Mouse (Mus musculus): ENCODE measurements around the gene Lrrn4cl. TPM values are rescaled to one million over a fixed set of nuclear protein-coding genes. Genes with fewer than 3 reads are reported as not detected.
A peak's percentile ranks its signal among the peaks of the same experiment; 100 is the strongest.
"Not testable (repeated sequence)": the region's sequence is repeated elsewhere in the genome, so short reads cannot be mapped to it uniquely, and the experiment has no call there.

Lrrn4cl gene
- polyA plus RNA-seq, 1 experiment from 2014 or later, result 1.3 TPM

GRCm38 (mm10) chr19:8892829-8893766 is 42.5 kb downstream of the Lrrn4cl start, which contains the start of gene Ints5:
TSS of gene Ints5 (plus strand) at chr19:8893005.
- Histone ChIP-seq H3K4me3 (replicated peaks) (peak within 1 kb of the TSS; percentile 79), H3K27ac (peak within 1 kb of the TSS; percentile 91), H3K9ac (peak within 1 kb of the TSS; percentile 96), H3K9me3 (replicated peaks) (no peaks in the 10 kb centered on the region), H3K27me3 (no peaks in the 10 kb centered on the region), H3K4me1 (peaks cover 36% of the 10 kb centered on the region), H3K36me3 (peaks cover 43% of the 10 kb centered on the region), H3K4me2 (peak within 1 kb of the TSS; percentile 80)
- peak; percentile 63 for ATAC-seq (replicated peaks; ENCODE audit: low FRiP score)
- 2% methylated on average over 54 of the region's 54 CpGs for WGBS

- Histone ChIP-seq H3K4me2 (no peak overlapping the region), H3K27me3 (no peaks in the 10 kb centered on the region), H3K9me3 (replicated peaks) (no peaks in the 10 kb centered on the region), H3K27ac (no peak overlapping the region), H3K4me1 (peaks cover 43% of the 10 kb centered on the region), H3K4me3 (replicated peaks) (no peak overlapping the region), H3K9ac (no peak overlapping the region), H3K36me3 (peaks cover 42% of the 10 kb centered on the region)
- WGBS, result 91% methylated on average over 9 of the region's 9 CpGs
- no peak for ATAC-seq (replicated peaks; ENCODE audit: low FRiP score)
These were observed 44.9 kb downstream of the Lrrn4cl start for GRCm38 (mm10) chr19:8895397-8895960.

GRCm38 (mm10) chr19:8896231-8896630 is 45.7 kb downstream of the Lrrn4cl start:
- not testable (repeated sequence) for H3K4me2 ChIP-seq; H3K4me3 ChIP-seq (replicated peaks); H3K9me3 ChIP-seq (replicated peaks); H3K9ac ChIP-seq; H3K27ac ChIP-seq; H3K27me3 ChIP-seq; ATAC-seq (replicated peaks; ENCODE audit: low FRiP score)
- H3K36me3 ChIP-seq, result peaks cover 42% of the 10 kb centered on the region
- H3K4me1 ChIP-seq, result peaks cover 43% of the 10 kb centered on the region
- WGBS, result 87% methylated on average over 5 of the region's 5 CpGs

DNA sequence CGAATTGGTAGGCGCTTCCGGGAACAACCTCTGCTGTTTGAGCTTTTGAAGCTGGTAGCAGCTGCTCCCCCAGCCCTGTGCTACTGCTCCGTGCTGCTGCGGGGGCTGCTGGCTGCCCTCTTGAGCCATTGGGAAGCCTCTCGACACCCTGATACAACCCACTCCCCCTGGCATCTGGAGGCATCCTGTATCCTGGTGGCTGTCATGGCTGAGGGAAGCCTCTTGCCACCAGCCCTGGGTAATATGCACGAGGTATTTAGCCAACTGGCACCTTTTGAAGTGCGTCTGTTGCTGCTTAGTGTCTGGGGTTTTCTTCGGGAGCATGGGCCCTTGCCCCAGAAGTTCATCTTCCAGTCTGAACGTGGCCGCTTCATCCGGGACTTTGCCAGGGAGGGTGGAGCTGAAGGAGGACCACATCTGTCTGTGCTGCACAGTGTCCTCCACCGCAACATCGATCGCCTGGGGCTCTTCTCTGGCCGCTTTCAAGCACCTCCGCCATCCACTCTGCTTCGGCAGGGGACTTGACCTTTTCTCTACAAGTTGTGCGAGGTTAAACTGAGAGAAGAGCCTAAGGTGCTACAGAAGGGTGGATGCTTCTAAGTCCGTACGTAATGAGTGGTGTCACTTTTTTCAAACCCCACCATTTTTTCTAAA is 46.8 kb downstream of the Lrrn4cl start:
- peak overlapping the region; percentile 63 for H3K4me2 ChIP-seq
- not testable (repeated sequence) for H3K27me3 ChIP-seq; H3K9me3 ChIP-seq (replicated peaks)
- H3K9ac ChIP-seq, result peak overlapping the region; percentile 46
- H3K4me1 ChIP-seq, result peaks cover 43% of the 10 kb centered on the region
- H3K27ac ChIP-seq, result peak overlapping the region; percentile 93
- peak overlapping the region; percentile 71 for H3K4me3 ChIP-seq (replicated peaks)
- peaks cover 46% of the 10 kb centered on the region for H3K36me3 ChIP-seq
- ATAC-seq (replicated peaks; ENCODE audit: low FRiP score), result peak; percentile 47
- 19% methylated on average over 21 of the region's 21 CpGs for WGBS

- peak; percentile 98 for ATAC-seq (replicated peaks; ENCODE audit: low FRiP score)
These were observed 47.4 kb downstream of the Lrrn4cl start, which contains the start of gene Ganab for GRCm38 (mm10) chr19:8897865-8898495. TSS of gene Ganab (plus strand) at chr19:8898071.

DNA sequence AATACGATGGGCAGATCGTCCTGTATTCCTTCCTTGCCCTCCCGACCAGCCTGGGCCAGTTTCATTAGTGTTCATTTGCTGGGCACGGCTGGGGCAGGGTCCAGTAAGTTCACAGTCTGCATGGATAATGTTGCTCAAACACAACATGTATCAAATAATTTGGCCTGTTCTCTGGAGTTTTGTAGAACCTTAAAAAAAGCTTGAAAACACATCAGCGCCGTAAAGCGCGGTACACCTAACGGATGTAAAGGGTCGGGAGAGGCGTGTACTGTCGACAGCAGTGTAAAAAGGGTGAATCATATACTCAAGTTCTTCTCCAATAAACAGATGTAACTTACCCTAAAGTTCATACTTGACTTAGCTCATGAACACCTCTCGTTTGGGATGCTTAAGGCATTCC is 48.0 kb downstream of the Lrrn4cl start:
- WGBS, result 3% methylated on average over 13 of the region's 13 CpGs

More at GRCm38 (mm10) chr19:8897865-8898495, 47.4 kb downstream of the Lrrn4cl start, which contains the start of gene Ganab:
- peak within 1 kb of the TSS; percentile 86 for H3K9ac ChIP-seq
- peak within 1 kb of the TSS; percentile 63 for H3K4me2 ChIP-seq
- H3K27ac ChIP-seq, result peak within 1 kb of the TSS; percentile 93
- no peaks in the 10 kb centered on the region for H3K27me3 ChIP-seq
- H3K4me1 ChIP-seq, result peaks cover 40% of the 10 kb centered on the region
- H3K4me3 ChIP-seq (replicated peaks), result peak within 1 kb of the TSS; percentile 71
- under 1% methylated on average over 53 of the region's 53 CpGs for WGBS
- no peaks in the 10 kb centered on the region for H3K9me3 ChIP-seq (replicated peaks)
- peaks cover 51% of the 10 kb centered on the region for H3K36me3 ChIP-seq

GRCm38 (mm10) chr19:8899079-8899478 is 48.5 kb downstream of the Lrrn4cl start:
- Histone ChIP-seq H3K27ac (no peak overlapping the region), H3K27me3 (no peaks in the 10 kb centered on the region), H3K36me3 (peaks cover 62% of the 10 kb centered on the region), H3K9ac (peak overlapping the region; percentile 86), H3K4me3 (replicated peaks) (peak overlapping the region; percentile 71), H3K4me1 (peaks cover 31% of the 10 kb centered on the region), H3K9me3 (replicated peaks) (no peaks in the 10 kb centered on the region), H3K4me2 (peak overlapping the region; percentile 63)
- WGBS, result 22% methylated on average over 3 of the region's 3 CpGs
- ATAC-seq (replicated peaks; ENCODE audit: low FRiP score), result no peak

More for the DNA sequence above, 48.0 kb downstream of the Lrrn4cl start:
- H3K36me3 ChIP-seq, result peaks cover 57% of the 10 kb centered on the region
- peak overlapping the region; percentile 93 for H3K27ac ChIP-seq
- H3K9me3 ChIP-seq (replicated peaks), result no peaks in the 10 kb centered on the region
- no peaks in the 10 kb centered on the region for H3K27me3 ChIP-seq
- peak overlapping the region; percentile 63 for H3K4me2 ChIP-seq
- ATAC-seq (replicated peaks; ENCODE audit: low FRiP score), result no peak; the same call in 1 of the 2 replicates
- peaks cover 36% of the 10 kb centered on the region for H3K4me1 ChIP-seq
- peak overlapping the region; percentile 71 for H3K4me3 ChIP-seq (replicated peaks)
- peak overlapping the region; percentile 86 for H3K9ac ChIP-seq

GRCm38 (mm10) chr19:8903412-8903811 is 52.8 kb downstream of the Lrrn4cl start:
- 96% methylated on average over 5 of the region's 5 CpGs for WGBS
- no peaks in the 10 kb centered on the region for H3K27me3 ChIP-seq
- no peak overlapping the region for H3K9ac ChIP-seq
- peaks cover 15% of the 10 kb centered on the region for H3K4me1 ChIP-seq
- ATAC-seq (replicated peaks; ENCODE audit: low FRiP score), result no peak
- H3K4me2 ChIP-seq, result no peak overlapping the region
- peaks cover 76% of the 10 kb centered on the region for H3K36me3 ChIP-seq
- no peak overlapping the region for H3K27ac ChIP-seq
- no peaks in the 10 kb centered on the region for H3K9me3 ChIP-seq (replicated peaks)
- no peak overlapping the region for H3K4me3 ChIP-seq (replicated peaks)

Small RNA genes within 50 kb of the gene (microRNA-seq; reads per million reads assigned to microRNA genes)
- gene Mir5136, result not detected

Other genes starting within 250 kb of the Lrrn4cl start
- gene Slc22a6, start 232.7 kb upstream of the Lrrn4cl start, polyA plus RNA-seq (2015; fragmentation: Nextera tagmentation; extraction: Ambion mirVana), result 21.6 and 26.5 TPM in 2 replicates
- 0.06 and 0.14 TPM in 2 replicates for gene Chrm1, start 187.0 kb upstream of the Lrrn4cl start, polyA plus RNA-seq (2015; fragmentation: Nextera tagmentation; extraction: Ambion mirVana)
- gene Slc3a2, start 127.4 kb upstream of the Lrrn4cl start, polyA plus RNA-seq (2015; fragmentation: Nextera tagmentation; extraction: Ambion mirVana), result 115 and 123 TPM in 2 replicates
- gene Wdr74, start 114.9 kb upstream of the Lrrn4cl start, polyA plus RNA-seq (2015; fragmentation: Nextera tagmentation; extraction: Ambion mirVana), result 90.1 and 94.2 TPM in 2 replicates
- gene 1700092M07Rik, start 110.0 kb upstream of the Lrrn4cl start, polyA plus RNA-seq (2015; fragmentation: Nextera tagmentation; extraction: Ambion mirVana), result 2.0 and 2.6 TPM in 2 replicates
- 132 and 145 TPM in 2 replicates for gene Stx5a, start 109.4 kb upstream of the Lrrn4cl start, polyA plus RNA-seq (2015; fragmentation: Nextera tagmentation; extraction: Ambion mirVana)
- 183 and 189 TPM in 2 replicates for gene Nxf1, start 93.7 kb upstream of the Lrrn4cl start, polyA plus RNA-seq (2015; fragmentation: Nextera tagmentation; extraction: Ambion mirVana)
- 206 and 220 TPM in 2 replicates for gene Tmem223, start 79.8 kb upstream of the Lrrn4cl start, polyA plus RNA-seq (2015; fragmentation: Nextera tagmentation; extraction: Ambion mirVana)
- 83.6 and 85.6 TPM in 2 replicates for gene Tmem179b, start 76.3 kb upstream of the Lrrn4cl start, polyA plus RNA-seq (2015; fragmentation: Nextera tagmentation; extraction: Ambion mirVana)
- 31.5 and 35.1 TPM in 2 replicates for gene Taf6l, start 64.4 kb upstream of the Lrrn4cl start, polyA plus RNA-seq (2015; fragmentation: Nextera tagmentation; extraction: Ambion mirVana)
- 172 and 187 TPM in 2 replicates for gene Polr2g, start 52.2 kb upstream of the Lrrn4cl start, polyA plus RNA-seq (2015; fragmentation: Nextera tagmentation; extraction: Ambion mirVana)
- 5.1 and 5.7 TPM in 2 replicates for gene Zbtb3, start 48.2 kb upstream of the Lrrn4cl start, polyA plus RNA-seq (2015; fragmentation: Nextera tagmentation; extraction: Ambion mirVana)
- gene Ttc9c, start 31.4 kb upstream of the Lrrn4cl start, polyA plus RNA-seq (2015; fragmentation: Nextera tagmentation; extraction: Ambion mirVana), result 61.7 and 62.7 TPM in 2 replicates
- 5.6 and 6.4 TPM in 2 replicates for gene Hnrnpul2, start 30.8 kb upstream of the Lrrn4cl start, polyA plus RNA-seq (2015; fragmentation: Nextera tagmentation; extraction: Ambion mirVana)
- gene AC129217.1, start 21.0 kb upstream of the Lrrn4cl start, polyA plus RNA-seq (2015; fragmentation: Nextera tagmentation; extraction: Ambion mirVana), result not detected in 2 replicates
- gene Bscl2, start 13.3 kb upstream of the Lrrn4cl start, polyA plus RNA-seq (2015; fragmentation: Nextera tagmentation; extraction: Ambion mirVana), result 52.1 and 58.1 TPM in 2 replicates
- 4.8 and 8.5 TPM in 2 replicates for gene Gng3, start 11.6 kb upstream of the Lrrn4cl start, polyA plus RNA-seq (2015; fragmentation: Nextera tagmentation; extraction: Ambion mirVana)
- 192 and 195 TPM in 2 replicates for gene Ubxn1, start 20.7 kb downstream of the Lrrn4cl start, polyA plus RNA-seq (2015; fragmentation: Nextera tagmentation; extraction: Ambion mirVana)
- 69.5 and 72.8 TPM in 2 replicates for gene Uqcc3, start 30.2 kb downstream of the Lrrn4cl start, polyA plus RNA-seq (2015; fragmentation: Nextera tagmentation; extraction: Ambion mirVana)
- gene Lbhd1, start 33.0 kb downstream of the Lrrn4cl start, polyA plus RNA-seq (2015; fragmentation: Nextera tagmentation; extraction: Ambion mirVana), result 82.3 and 111 TPM in 2 replicates
- gene Gm49403, start 33.2 kb downstream of the Lrrn4cl start, polyA plus RNA-seq (2015; fragmentation: Nextera tagmentation; extraction: Ambion mirVana), result not detected in 2 replicates
- gene 1810009A15Rik, start 38.1 kb downstream of the Lrrn4cl start, polyA plus RNA-seq (2015; fragmentation: Nextera tagmentation; extraction: Ambion mirVana), result 100 TPM in 2 replicates
- not detected in 2 replicates for gene Gm49416, start 38.2 kb downstream of the Lrrn4cl start, polyA plus RNA-seq (2015; fragmentation: Nextera tagmentation; extraction: Ambion mirVana)
- 42.4 and 47.4 TPM in 2 replicates for gene Ints5, start 42.2 kb downstream of the Lrrn4cl start, polyA plus RNA-seq (2015; fragmentation: Nextera tagmentation; extraction: Ambion mirVana)
- gene Ganab, start 47.3 kb downstream of the Lrrn4cl start, polyA plus RNA-seq (2015; fragmentation: Nextera tagmentation; extraction: Ambion mirVana), result 126 and 130 TPM in 2 replicates
- 51.2 and 51.8 TPM in 2 replicates for gene B3gat3, start 69.6 kb downstream of the Lrrn4cl start, polyA plus RNA-seq (2015; fragmentation: Nextera tagmentation; extraction: Ambion mirVana)
- 3.9 and 4.9 TPM in 2 replicates for gene Rom1, start 78.6 kb downstream of the Lrrn4cl start, polyA plus RNA-seq (2015; fragmentation: Nextera tagmentation; extraction: Ambion mirVana)
- 28.7 and 33.5 TPM in 2 replicates for gene Eml3, start 78.8 kb downstream of the Lrrn4cl start, polyA plus RNA-seq (2015; fragmentation: Nextera tagmentation; extraction: Ambion mirVana)
- 166 and 168 TPM in 2 replicates for gene Mta2, start 91.1 kb downstream of the Lrrn4cl start, polyA plus RNA-seq (2015; fragmentation: Nextera tagmentation; extraction: Ambion mirVana)
- 32.9 and 33.5 TPM in 2 replicates for gene Tut1, start 103.1 kb downstream of the Lrrn4cl start, polyA plus RNA-seq (2015; fragmentation: Nextera tagmentation; extraction: Ambion mirVana)
- 467 and 476 TPM in 2 replicates for gene Eef1g, start 116.3 kb downstream of the Lrrn4cl start, polyA plus RNA-seq (2015; fragmentation: Nextera tagmentation; extraction: Ambion mirVana)
- 17.3 and 18.2 TPM in 2 replicates for gene Ahnak, start 138.5 kb downstream of the Lrrn4cl start, polyA plus RNA-seq (2015; fragmentation: Nextera tagmentation; extraction: Ambion mirVana)
- gene Scgb1a1, start 237.2 kb downstream of the Lrrn4cl start, polyA plus RNA-seq (2015; fragmentation: Nextera tagmentation; extraction: Ambion mirVana), result not detected in 2 replicates

All from kidney, embryonic 15.5 days (tissue).